Mouse (Mus musculus) heart, postnatal 0 days (tissue): ENCODE measurements at regions not wholly inside any gene's neighbourhood (a gene's known extent, or its start where the extent isn't known, plus 50 kb on each side); places are given as distances from the start of the nearest gene placed in this dataset.

Experiments
- ATAC-seq: fragments of 200-750 bp; cut with Nextera tagmentation; 2 replicates; pipeline ENCODE4 v1.8.0; 2017; ENCODE audit warnings: low read depth, moderate number of reproducible peaks, moderate library complexity; ENCODE audit not compliant: insufficient read depth
- DNase-seq: peaks from one replicate; pipeline ENCODE4 v3.0.0-alpha.2; 2016; ENCODE audit warnings: low spot score
- H3K27ac ChIP-seq: fragments of 300-500 bp; sonication (generic); 2 replicates; pipeline ENCODE4 v1.5.1; 2014; ENCODE audit warnings: low read depth, mild to moderate bottlenecking
- H3K27me3 ChIP-seq: fragments of 300-500 bp; sonication (generic); 2 replicates; pipeline ENCODE4 v1.6.1; 2014; ENCODE audit warnings: low read length, mixed read lengths; ENCODE audit not compliant: control insufficient read depth, insufficient read depth
- H3K36me3 ChIP-seq: fragments of 300-500 bp; sonication (generic); replicated peaks from 2 replicates; pipeline ENCODE4 v1.6.1; 2014; ENCODE audit warnings: low read length, mixed read lengths; ENCODE audit not compliant: control insufficient read depth, insufficient read depth
- H3K4me1 ChIP-seq: fragments of 300-500 bp; sonication (generic); 2 replicates; pipeline ENCODE4 v1.6.1; 2014; ENCODE audit warnings: antibody characterized with exemption; ENCODE audit not compliant: control insufficient read depth, insufficient read depth
- H3K4me2 ChIP-seq: fragments of 300-500 bp; sonication (generic); 2 replicates; pipeline ENCODE4 v1.6.1; 2014; ENCODE audit warnings: low read depth, mild to moderate bottlenecking, low read length, moderate library complexity
- H3K4me3 ChIP-seq: fragments of 300-500 bp; sonication (generic); 2 replicates; pipeline ENCODE4 v1.5.1; 2014; ENCODE audit warnings: low read depth, low read length
- H3K9ac ChIP-seq: fragments of 300-500 bp; sonication (generic); replicated peaks from 2 replicates; pipeline ENCODE4 v1.6.1; 2014; ENCODE audit warnings: low read depth, low read length, mixed read lengths
- H3K9me3 ChIP-seq: fragments of 300-500 bp; sonication (generic); replicated peaks from 2 replicates; pipeline ENCODE4 v1.6.1; 2016; ENCODE audit warnings: low read length; ENCODE audit not compliant: control insufficient read depth
- CTCF ChIP-seq: IDR thresholded peaks from 2 replicates; pipeline ENCODE4 v1.5.1; 2016; ENCODE audit warnings: antibody characterized with exemption, control low read depth, low read depth
- EP300 ChIP-seq: IDR thresholded peaks from 2 replicates; pipeline ENCODE4 v1.6.1; 2016; ENCODE audit warnings: antibody characterized with exemption, low read depth
- WGBS: fragments of 180-500 bp; shearing (Covaris S2); extraction: QIAGEN DNeasy Blood & Tissue Kit; methylation state at CpG from one replicate; pipeline ENCODE4 v1.1.7; 2014; 5-methylcytosine and 5-hydroxymethylcytosine counted together

DNA sequence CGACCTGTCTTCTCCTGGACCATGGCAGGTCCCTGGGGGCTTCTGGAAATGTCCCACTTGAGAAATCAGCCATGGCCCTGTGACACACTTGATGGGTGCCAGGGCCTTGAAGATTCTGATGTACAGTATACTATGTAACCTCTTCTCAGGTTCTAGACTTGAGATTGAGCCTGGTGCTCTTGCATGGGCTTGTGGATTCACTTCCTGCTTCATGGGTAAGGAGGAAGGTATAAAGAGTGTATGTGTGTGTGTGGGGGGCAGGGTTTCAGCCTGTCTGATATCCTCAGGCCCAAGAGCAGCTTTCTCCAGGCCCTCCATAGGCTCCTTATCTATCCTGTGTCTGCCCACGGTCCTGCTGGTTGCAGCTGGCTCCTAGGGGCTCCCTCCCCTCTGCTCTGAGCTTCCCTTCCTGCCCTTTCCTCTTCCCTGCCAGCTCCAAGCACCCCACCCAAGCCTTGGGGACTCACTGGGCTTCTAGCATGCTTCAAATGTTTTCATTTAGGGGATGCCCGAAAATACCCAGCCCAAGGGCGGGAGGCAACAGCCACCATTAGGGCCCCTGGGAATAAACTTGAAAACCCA, 61.9 kb upstream of the Ccnd1 start:
- 32% methylated on average over 4 of the region's 4 CpGs for WGBS
- H3K9me3 ChIP-seq = no peaks in the 10 kb centered on the region
- no peaks in the 10 kb centered on the region for H3K27me3 ChIP-seq
- H3K4me1 ChIP-seq = peaks cover 17% of the 10 kb centered on the region
- H3K9ac ChIP-seq = no peak overlapping the region
- no peaks in the 10 kb centered on the region for H3K36me3 ChIP-seq
- no peak overlapping the region for H3K4me3 ChIP-seq
- TF ChIP-seq EP300 (no peak), CTCF (no peak)
- no peak overlapping the region for H3K4me2 ChIP-seq
- H3K27ac ChIP-seq = no peak overlapping the region
- ATAC-seq (no peak), DNase-seq (no peak)

DNA sequence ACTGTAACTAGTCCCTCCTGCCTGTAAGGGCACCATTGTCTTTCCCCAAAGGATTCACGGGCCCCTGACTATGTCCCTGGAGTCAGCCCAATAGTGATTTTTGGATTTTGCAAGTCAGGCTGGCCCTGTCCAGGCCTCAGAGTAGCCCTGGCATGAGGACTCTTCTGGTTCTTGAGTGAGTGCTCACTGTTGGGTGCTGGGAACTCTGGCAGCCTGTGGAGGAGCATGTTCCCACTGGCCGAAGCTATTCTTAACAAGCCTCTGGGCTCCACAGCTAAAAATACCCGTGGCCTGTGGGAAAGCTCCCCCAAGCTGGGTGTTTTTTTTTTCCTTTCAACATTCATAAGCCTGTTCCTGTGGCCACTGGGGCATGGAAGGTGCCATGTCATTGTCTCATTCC, 60.0 kb upstream of the Ccnd1 start:
- no peak for DNase-seq

DNA sequence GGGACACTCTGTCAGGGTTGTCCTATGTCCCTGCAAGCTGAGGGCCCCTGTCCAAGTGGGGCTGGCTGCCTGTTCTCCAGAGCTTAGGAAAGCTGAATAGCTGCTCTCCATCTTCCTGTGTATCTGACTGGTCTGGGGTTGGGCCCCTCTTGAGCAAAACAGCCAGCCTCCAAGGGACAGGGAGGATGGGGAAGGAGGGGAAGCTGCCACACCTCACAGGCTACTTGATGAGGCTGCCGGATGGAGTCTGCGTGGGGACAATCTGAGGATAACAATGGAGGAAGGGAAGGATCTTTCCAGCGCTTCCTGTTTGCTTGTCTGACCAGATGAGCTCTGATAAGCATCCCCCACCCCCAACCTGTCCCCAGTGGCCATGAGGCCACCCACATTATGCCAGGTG, 57.1 kb upstream of the Ccnd1 start:
- WGBS = 50% methylated on average over 3 of the region's 3 CpGs
- Histone ChIP-seq H3K4me1 (peaks cover 21% of the 10 kb centered on the region), H3K9me3 (no peaks in the 10 kb centered on the region), H3K4me3 (no peak overlapping the region), H3K4me2 (no peak overlapping the region), H3K27me3 (no peaks in the 10 kb centered on the region), H3K9ac (no peak overlapping the region), H3K36me3 (no peaks in the 10 kb centered on the region), H3K27ac (peak overlapping the region; percentile 63)
- peak; percentile 41 for ATAC-seq
- TF ChIP-seq CTCF (no peak), EP300 (peak; percentile 79)
- DNase-seq = no peak

More for the DNA sequence above, 60.0 kb upstream of the Ccnd1 start:
- Histone ChIP-seq H3K27me3 (no peaks in the 10 kb centered on the region), H3K9me3 (no peaks in the 10 kb centered on the region), H3K4me1 (peaks cover 21% of the 10 kb centered on the region), H3K4me2 (no peak overlapping the region), H3K36me3 (no peaks in the 10 kb centered on the region), H3K27ac (no peak overlapping the region), H3K4me3 (no peak overlapping the region), H3K9ac (no peak overlapping the region)
- TF ChIP-seq EP300 (no peak), CTCF (no peak)
- WGBS = 34% methylated on average over 3 of the region's 3 CpGs
- no peak for ATAC-seq

DNA sequence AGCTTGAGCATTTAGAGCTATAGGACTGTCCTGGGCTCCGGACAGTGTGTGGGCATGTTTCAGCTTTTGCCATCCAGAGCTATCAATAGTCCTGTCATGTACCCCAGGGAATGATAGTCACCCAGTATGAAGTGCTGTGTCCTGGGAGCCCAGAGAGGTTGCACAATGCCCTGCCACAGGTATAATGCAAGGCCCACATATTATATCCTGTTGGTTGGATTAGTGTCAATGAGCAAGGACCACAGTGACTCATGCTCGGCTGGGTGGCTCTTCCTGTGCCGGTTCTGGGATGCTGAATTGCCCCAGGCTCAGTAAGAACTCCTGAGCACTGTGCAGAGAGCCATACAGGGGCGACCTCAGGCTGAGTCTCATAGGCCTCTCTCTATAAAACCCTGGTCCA, 54.5 kb upstream of the Ccnd1 start:
- H3K4me1 ChIP-seq = peaks cover 11% of the 10 kb centered on the region
- ATAC-seq (no peak), DNase-seq (no peak)
- H3K27me3 ChIP-seq = no peaks in the 10 kb centered on the region
- H3K9me3 ChIP-seq = no peaks in the 10 kb centered on the region
- TF ChIP-seq EP300 (no peak), CTCF (no peak)
- H3K4me3 ChIP-seq = no peak overlapping the region
- WGBS = 67% methylated on average over 4 of the region's 4 CpGs
- no peaks in the 10 kb centered on the region for H3K36me3 ChIP-seq
- no peak overlapping the region for H3K9ac ChIP-seq
- H3K27ac ChIP-seq = no peak overlapping the region
- no peak overlapping the region for H3K4me2 ChIP-seq

DNA sequence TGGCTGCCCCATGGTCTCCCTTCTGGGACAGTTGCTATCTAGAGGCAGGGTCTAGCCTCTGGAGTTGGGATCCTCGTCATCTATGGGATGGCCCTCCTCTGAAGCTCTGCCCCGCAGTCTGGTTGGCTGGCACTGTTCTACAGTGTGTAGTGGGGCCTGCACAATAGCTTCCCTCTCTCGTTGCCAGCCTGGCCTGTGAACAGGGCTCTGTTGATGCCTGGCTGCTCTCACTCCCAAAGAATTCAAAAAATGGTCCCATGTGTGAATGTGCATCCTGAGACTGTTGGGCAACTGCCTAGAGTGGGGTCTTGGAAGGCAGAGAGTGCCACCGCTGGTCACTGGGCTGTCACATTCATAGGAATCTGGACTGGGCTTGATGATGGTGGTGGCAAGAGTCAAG, 53.8 kb upstream of the Ccnd1 start:
- WGBS = 61% methylated on average over 4 of the region's 4 CpGs
- H3K4me3 ChIP-seq = no peak overlapping the region
- DNase-seq = no peak
- no peak overlapping the region for H3K4me2 ChIP-seq
- H3K36me3 ChIP-seq = no peaks in the 10 kb centered on the region
- no peaks in the 10 kb centered on the region for H3K27me3 ChIP-seq
- H3K4me1 ChIP-seq = peaks cover 11% of the 10 kb centered on the region
- no peaks in the 10 kb centered on the region for H3K9me3 ChIP-seq
- TF ChIP-seq EP300 (no peak), CTCF (no peak)
- H3K9ac ChIP-seq = no peak overlapping the region
- no peak overlapping the region for H3K27ac ChIP-seq
- ATAC-seq = no peak

DNA sequence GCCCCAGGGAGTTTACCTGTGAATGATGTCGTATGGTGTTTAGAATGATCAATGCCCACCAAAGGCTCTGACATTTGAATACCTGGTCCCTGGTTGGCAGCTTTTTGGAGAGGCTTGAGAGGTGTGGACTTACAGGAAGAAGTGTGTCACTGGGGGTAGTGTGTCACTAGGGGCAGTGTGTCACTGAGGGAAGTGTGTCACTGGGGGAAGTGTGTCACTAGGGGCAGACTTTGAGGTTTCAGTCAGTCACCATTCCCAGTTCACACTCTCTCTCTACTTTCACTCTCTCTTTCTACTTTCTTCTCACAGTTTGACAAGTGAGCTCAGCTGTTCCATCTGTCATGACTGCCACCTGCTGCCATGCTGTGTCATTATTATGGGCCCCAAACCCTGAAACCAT, 52.0 kb upstream of the Ccnd1 start:
- WGBS = 71% methylated on average over 1 of the region's 1 CpGs
- Histone ChIP-seq H3K9me3 (no peaks in the 10 kb centered on the region), H3K36me3 (no peaks in the 10 kb centered on the region), H3K27me3 (no peaks in the 10 kb centered on the region), H3K4me2 (no peak overlapping the region), H3K4me1 (peaks cover 4% of the 10 kb centered on the region), H3K9ac (no peak overlapping the region), H3K27ac (no peak overlapping the region), H3K4me3 (no peak overlapping the region)
- TF ChIP-seq EP300 (no peak), CTCF (no peak)
- DNase-seq (no peak), ATAC-seq (no peak)
